Mouse (Mus musculus): ENCODE data around the gene Mtx1. TPM values are rescaled to one million over a fixed set of nuclear protein-coding genes. Genes with fewer than 3 reads are reported as not detected.
A peak's percentile ranks its signal among the peaks of the same experiment; 100 is the strongest.

Gene Mtx1
- polyA plus RNA-seq, 1 experiment from 2014 or later, result 111 TPM

DNA sequence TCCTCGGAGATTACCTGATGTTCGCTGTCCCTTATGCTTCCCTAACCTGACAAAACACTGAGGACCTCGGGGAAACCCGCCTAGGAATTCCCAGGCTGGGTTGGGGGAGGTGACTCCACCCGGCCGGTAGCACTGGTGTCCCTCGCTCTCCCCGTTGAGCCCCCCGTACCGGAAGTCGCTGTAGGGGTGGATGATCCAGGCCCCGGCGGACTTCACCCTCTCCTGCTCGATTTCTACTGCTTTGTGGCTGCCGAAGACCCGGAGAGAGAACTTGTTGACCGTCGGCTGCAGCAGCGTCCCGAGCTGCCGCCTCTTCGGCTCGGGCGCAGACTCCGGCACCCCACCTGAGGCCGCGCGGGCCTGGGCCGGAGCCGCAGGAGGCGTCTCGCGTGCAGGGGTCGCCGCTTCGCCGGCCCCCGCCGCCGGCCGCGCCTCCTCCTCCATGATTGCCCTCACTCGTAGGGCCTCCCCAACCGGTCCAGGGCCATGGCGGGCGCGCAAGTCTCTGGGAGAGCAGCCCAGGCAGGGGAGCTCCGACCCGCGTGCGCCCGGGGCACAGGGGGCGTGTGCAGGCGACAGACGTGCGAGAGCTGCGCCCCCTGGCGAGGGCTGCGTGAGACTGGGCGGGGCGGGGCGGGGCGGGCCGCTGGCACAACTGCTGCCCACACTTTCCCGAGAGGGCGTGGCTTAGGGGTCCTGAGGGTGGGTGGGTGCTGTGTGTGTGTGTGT lies 67.1 kb downstream of the Mtx1 start, which contains the start of gene Hcn3:
Gene Hcn3, minus strand, starts transcription at position 581 of the 729 bp plus-strand sequence.
- Histone ChIP-seq H3K27me3 (ENCODE audit: insufficient read depth, low read length) (peaks cover 17% of the 10 kb centered on the region), H3K27ac (ENCODE audit: low read depth) (no peak within 1 kb of the TSS), H3K9me3 (ENCODE audit: low read length) (no peaks in the 10 kb centered on the region), H3K4me1 (ENCODE audit: insufficient read depth) (peaks cover 19% of the 10 kb centered on the region), H3K4me2 (ENCODE audit: low read depth, low read length) (peak within 1 kb of the TSS; percentile 91), H3K36me3 (replicated peaks; ENCODE audit: insufficient read depth, low read length) (no peaks in the 10 kb centered on the region), H3K9ac (replicated peaks) (no peak within 1 kb of the TSS; the same call in 1 of the 2 replicates), H3K4me3 (ENCODE audit: low read depth, low read length) (peak within 1 kb of the TSS; percentile 49)
- TF ChIP-seq EP300 (IDR thresholded peaks at IDR 0.05; ENCODE audit: low read depth) (no peak), CTCF (IDR thresholded peaks at IDR 0.05; ENCODE audit: low read depth) (peak; percentile 83)
- WGBS (ENCODE audit: insufficient replicate concordance), result 2% methylated on average over 33 of the region's 66 CpGs
- DNase-seq (peak; percentile 85), ATAC-seq (peak; percentile 38)

DNA sequence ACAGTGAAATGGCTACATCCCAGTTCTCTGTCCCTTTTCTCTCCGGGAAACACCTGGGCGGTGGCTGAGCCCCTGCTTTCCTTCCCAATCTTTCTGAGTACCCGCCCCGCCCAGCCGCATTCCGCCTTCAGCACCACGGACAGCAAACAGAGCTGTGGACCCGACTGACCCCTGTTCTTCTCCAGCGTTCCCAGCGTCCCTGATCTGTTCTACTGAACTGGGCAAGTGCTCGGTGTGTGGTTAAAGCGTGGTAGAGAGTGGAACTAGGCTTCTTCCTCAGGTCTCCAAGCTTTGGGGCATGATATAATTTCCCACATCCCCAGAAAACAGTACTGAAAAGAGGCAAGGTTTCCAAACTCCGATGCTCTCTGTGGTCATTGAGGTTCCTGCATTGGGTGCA lies 67.7 kb downstream of the Mtx1 start:
- DNase-seq (peak; percentile 77), ATAC-seq (peak; percentile 34; the same call in 1 of the 2 replicates)

More for the DNA sequence above, 67.7 kb downstream of the Mtx1 start:
- Histone ChIP-seq H3K9me3 (ENCODE audit: low read length) (no peaks in the 10 kb centered on the region), H3K27me3 (ENCODE audit: insufficient read depth, low read length) (peaks cover 17% of the 10 kb centered on the region), H3K36me3 (replicated peaks; ENCODE audit: insufficient read depth, low read length) (no peaks in the 10 kb centered on the region), H3K4me2 (ENCODE audit: low read depth, low read length) (peak overlapping the region; percentile 91), H3K9ac (replicated peaks) (no peak overlapping the region; the same call in 1 of the 2 replicates), H3K27ac (ENCODE audit: low read depth) (no peak overlapping the region), H3K4me3 (ENCODE audit: low read depth, low read length) (peak overlapping the region; percentile 49), H3K4me1 (ENCODE audit: insufficient read depth) (peaks cover 19% of the 10 kb centered on the region)
- TF ChIP-seq EP300 (IDR thresholded peaks at IDR 0.05; ENCODE audit: low read depth) (no peak), CTCF (IDR thresholded peaks at IDR 0.05; ENCODE audit: low read depth) (no peak)
- 1% methylated on average over 13 of the region's 13 CpGs for WGBS (ENCODE audit: insufficient replicate concordance)

MicroRNA genes within 50 kb of the gene (microRNA counts, 519-probe panel; counts per million panel counts)
- not detected for microRNA mmu-miR-92b

Small RNA genes lying within 50 kb of the gene (microRNA-seq; reads per million reads assigned to microRNA genes)
- 13.8 reads per million, percentile 23 among the genes with 10 or more reads in this experiment for gene Mir92b

Other genes with a start within 250 kb of the Mtx1 start
- 2.4 and 2.5 TPM in 2 replicates for gene Rusc1, start 133.8 kb downstream of the Mtx1 start, polyA plus RNA-seq (2015; fragmentation: Nextera tagmentation; extraction: Ambion mirVana)
- not detected in 2 replicates for gene Gm43738, start 126.0 kb downstream of the Mtx1 start, polyA plus RNA-seq (2015; fragmentation: Nextera tagmentation; extraction: Ambion mirVana)
- 75.8 and 82.2 TPM in 2 replicates for gene Fdps, start 125.1 kb downstream of the Mtx1 start, polyA plus RNA-seq (2015; fragmentation: Nextera tagmentation; extraction: Ambion mirVana)
- 18.6 and 27.8 TPM in 2 replicates for gene Pklr, start 90.9 kb downstream of the Mtx1 start, polyA plus RNA-seq (2015; fragmentation: Nextera tagmentation; extraction: Ambion mirVana)
- gene Hcn3, start 66.9 kb downstream of the Mtx1 start, polyA plus RNA-seq (2015; fragmentation: Nextera tagmentation; extraction: Ambion mirVana), result 0.19 and 0.49 TPM in 2 replicates
- gene Clk2, start 62.3 kb downstream of the Mtx1 start, polyA plus RNA-seq (2015; fragmentation: Nextera tagmentation; extraction: Ambion mirVana), result 5.0 and 5.7 TPM in 2 replicates
- 50.1 and 52.2 TPM in 2 replicates for gene Scamp3, start 49.6 kb downstream of the Mtx1 start, polyA plus RNA-seq (2015; fragmentation: Nextera tagmentation; extraction: Ambion mirVana)
- 1.4 and 2.1 TPM in 2 replicates for gene Fam189b, start 43.9 kb downstream of the Mtx1 start, polyA plus RNA-seq (2015; fragmentation: Nextera tagmentation; extraction: Ambion mirVana)
- gene Gba, start 24.2 kb downstream of the Mtx1 start, polyA plus RNA-seq (2015; fragmentation: Nextera tagmentation; extraction: Ambion mirVana), result 25.8 and 26.3 TPM in 2 replicates
- gene Thbs3, start 11.9 kb downstream of the Mtx1 start, polyA plus RNA-seq (2015; fragmentation: Nextera tagmentation; extraction: Ambion mirVana), result 1.3 and 1.8 TPM in 2 replicates
- gene Muc1, start 2.0 kb upstream of the Mtx1 start, polyA plus RNA-seq (2015; fragmentation: Nextera tagmentation; extraction: Ambion mirVana), result 0.40 and 0.56 TPM in 2 replicates
- gene Krtcap2, start 18.9 kb upstream of the Mtx1 start, polyA plus RNA-seq (2015; fragmentation: Nextera tagmentation; extraction: Ambion mirVana), result 141 TPM in 2 replicates
- gene Trim46, start 19.2 kb upstream of the Mtx1 start, polyA plus RNA-seq (2015; fragmentation: Nextera tagmentation; extraction: Ambion mirVana), result 0.06 and 0.21 TPM in 2 replicates
- 63.2 and 73.2 TPM in 2 replicates for gene Dpm3, start 32.3 kb upstream of the Mtx1 start, polyA plus RNA-seq (2015; fragmentation: Nextera tagmentation; extraction: Ambion mirVana)
- gene Slc50a1, start 43.5 kb upstream of the Mtx1 start, polyA plus RNA-seq (2015; fragmentation: Nextera tagmentation; extraction: Ambion mirVana), result 18.3 and 19.6 TPM in 2 replicates
- 22.1 and 27.8 TPM in 2 replicates for gene Efna1, start 54.1 kb upstream of the Mtx1 start, polyA plus RNA-seq (2015; fragmentation: Nextera tagmentation; extraction: Ambion mirVana)
- gene Efna3, start 95.9 kb upstream of the Mtx1 start, polyA plus RNA-seq (2015; fragmentation: Nextera tagmentation; extraction: Ambion mirVana), result not detected in 2 replicates
- gene Efna4, start 110.9 kb upstream of the Mtx1 start, polyA plus RNA-seq (2015; fragmentation: Nextera tagmentation; extraction: Ambion mirVana), result 0.36 and 0.56 TPM in 2 replicates
- 9.1 and 9.2 TPM in 2 replicates for gene Adam15, start 122.9 kb upstream of the Mtx1 start, polyA plus RNA-seq (2015; fragmentation: Nextera tagmentation; extraction: Ambion mirVana)
- 0.05 TPM in 1 of 2 replicates, not detected in the other for gene Dcst2, start 134.9 kb upstream of the Mtx1 start, polyA plus RNA-seq (2015; fragmentation: Nextera tagmentation; extraction: Ambion mirVana)
- gene Dcst1, start 138.2 kb upstream of the Mtx1 start, polyA plus RNA-seq (2015; fragmentation: Nextera tagmentation; extraction: Ambion mirVana), result 0.13 and 0.15 TPM in 2 replicates
- 4.1 and 4.7 TPM in 2 replicates for gene Zbtb7b, start 167.7 kb upstream of the Mtx1 start, polyA plus RNA-seq (2015; fragmentation: Nextera tagmentation; extraction: Ambion mirVana)
- not detected in 2 replicates for gene Lenep, start 175.7 kb upstream of the Mtx1 start, polyA plus RNA-seq (2015; fragmentation: Nextera tagmentation; extraction: Ambion mirVana)
- gene Flad1, start 184.8 kb upstream of the Mtx1 start, polyA plus RNA-seq (2015; fragmentation: Nextera tagmentation; extraction: Ambion mirVana), result 18.8 and 20.0 TPM in 2 replicates
- 130 and 141 TPM in 2 replicates for gene Cks1b, start 191.3 kb upstream of the Mtx1 start, polyA plus RNA-seq (2015; fragmentation: Nextera tagmentation; extraction: Ambion mirVana)
- 23.8 and 24.7 TPM in 2 replicates for gene Shc1, start 191.4 kb upstream of the Mtx1 start, polyA plus RNA-seq (2015; fragmentation: Nextera tagmentation; extraction: Ambion mirVana)
- 5.9 and 6.9 TPM in 2 replicates for gene Pygo2, start 203.1 kb upstream of the Mtx1 start, polyA plus RNA-seq (2015; fragmentation: Nextera tagmentation; extraction: Ambion mirVana)
- gene Pbxip1, start 209.6 kb upstream of the Mtx1 start, polyA plus RNA-seq (2015; fragmentation: Nextera tagmentation; extraction: Ambion mirVana), result 9.4 and 9.8 TPM in 2 replicates
- gene Pmvk, start 227.5 kb upstream of the Mtx1 start, polyA plus RNA-seq (2015; fragmentation: Nextera tagmentation; extraction: Ambion mirVana), result 13.4 and 13.8 TPM in 2 replicates